Mouse (Mus musculus): ENCODE data around the gene Glmp. TPM values are rescaled to one million over a fixed set of nuclear protein-coding genes. Genes with fewer than 3 reads are reported as not detected.
A peak's percentile ranks its signal among the peaks of the same experiment; 100 is the strongest.
"Not testable (repeated sequence)": the region's sequence is repeated elsewhere in the genome, so short reads cannot be mapped to it uniquely, and the experiment has no call there.

The Glmp gene
- total RNA-seq, 2 experiments from 2014 or later: 67.8 to 84.2 TPM

- peak in 1 of 2 experiments; percentile 58 for DNase-seq
Measured at GRCm38 (mm10) chr3:88335436-88336053, 10.7 kb downstream of the Glmp start.

- DNase-seq: peak; percentile 98
Measured at GRCm38 (mm10) chr3:88336058-88337013, 11.5 kb downstream of the Glmp start, which contains the start of the genes Tmem79 and Smg5. Gene Tmem79, minus strand, starts transcription at chr3:88336148. Gene Smg5, plus strand, starts transcription at chr3:88336260.

GRCm38 (mm10) chr3:88337367-88338020 is 12.7 kb downstream of the Glmp start:
- no peak for DNase-seq

GRCm38 (mm10) chr3:88338316-88338715 is 13.5 kb downstream of the Glmp start:
- no peak for DNase-seq

DNA sequence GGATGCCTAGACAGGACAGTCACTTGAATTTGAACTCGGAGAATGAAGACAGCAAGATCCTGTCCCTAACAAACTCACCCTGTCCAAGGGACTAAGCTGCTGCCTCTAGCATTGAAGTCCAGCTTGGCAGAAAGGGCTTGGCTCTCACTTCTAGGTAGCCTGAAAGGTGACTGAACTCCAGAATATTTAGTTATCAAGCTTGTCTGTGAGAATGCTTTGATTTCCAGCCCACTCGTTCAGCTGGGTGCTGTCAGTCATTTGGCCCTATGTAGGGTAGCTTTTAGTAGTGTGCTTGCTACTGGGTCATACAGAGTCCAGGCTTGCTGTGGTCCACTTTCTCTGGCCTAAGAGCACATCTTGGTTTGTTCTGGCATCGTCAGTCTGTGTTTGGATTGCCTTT is 14.2 kb downstream of the Glmp start:
- no peak for DNase-seq

GRCm38 (mm10) chr3:88350732-88351131 is 25.9 kb downstream of the Glmp start:
- no peak for DNase-seq

- DNase-seq: no peak
Measured at GRCm38 (mm10) chr3:88352907-88353306, 28.1 kb downstream of the Glmp start.

DNA sequence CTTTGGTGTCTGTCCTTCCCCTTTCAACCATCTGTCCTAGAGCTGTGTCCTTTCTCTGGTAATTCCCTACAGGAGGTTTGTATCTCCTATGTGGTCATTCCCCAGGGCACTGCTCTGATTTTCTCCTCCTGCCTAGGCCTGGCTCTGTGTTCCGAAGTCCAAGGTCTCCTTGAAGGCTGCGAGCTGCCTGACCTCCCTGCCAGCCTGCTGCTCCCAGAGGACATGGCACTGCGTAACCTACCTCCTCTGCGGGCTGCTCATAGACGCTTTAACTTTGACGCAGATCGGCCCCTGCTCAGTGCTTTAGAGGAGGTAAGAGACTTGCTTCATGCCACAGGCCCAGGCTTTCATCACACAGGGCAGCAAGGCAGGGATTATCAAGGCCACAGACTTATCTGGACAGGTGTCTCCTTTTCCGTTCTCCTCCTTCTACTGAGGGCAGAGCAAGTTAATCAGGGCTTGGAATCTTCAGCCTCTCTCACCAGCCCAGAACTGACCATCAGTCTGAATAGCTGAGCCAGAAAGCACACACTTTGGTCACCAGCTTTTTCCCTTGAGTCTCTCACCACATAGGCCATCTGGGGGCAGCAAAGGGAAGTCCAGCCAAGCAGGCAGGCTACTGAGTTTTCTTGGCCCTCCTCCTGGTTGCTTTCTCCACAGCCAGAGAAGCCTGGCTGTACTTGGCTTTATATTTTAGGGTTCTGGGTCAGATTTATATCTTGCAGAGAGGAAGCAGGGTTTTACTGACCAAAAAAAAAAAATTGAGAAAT is 29.8 kb downstream of the Glmp start:
- no peak for DNase-seq

- DNase-seq: no peak
Measured at GRCm38 (mm10) chr3:88359584-88359983, 34.8 kb downstream of the Glmp start.

- no peak for DNase-seq
Measured at GRCm38 (mm10) chr3:88359989-88360388, 35.2 kb downstream of the Glmp start.

DNA sequence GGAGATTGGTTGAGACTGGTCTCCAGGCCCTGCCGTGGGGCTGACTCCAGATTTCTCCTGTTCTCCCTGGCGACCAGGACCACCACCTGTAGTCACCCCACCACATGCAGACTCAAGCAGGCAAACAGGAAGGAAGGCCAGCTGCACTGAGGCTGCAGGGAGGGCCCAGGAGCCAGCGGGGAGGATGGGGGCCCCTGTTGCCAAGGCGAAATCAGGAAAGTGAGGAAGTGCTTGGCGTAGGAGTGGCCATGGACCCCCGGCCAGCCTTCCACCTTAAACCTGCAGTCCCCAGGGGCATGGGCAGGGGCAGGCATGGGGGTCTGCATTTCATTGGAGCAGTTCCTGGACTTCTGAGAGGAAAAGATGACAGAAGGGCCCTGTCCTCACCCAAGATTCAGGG is 36.3 kb downstream of the Glmp start:
- DNase-seq: no peak

- no peak for DNase-seq
Measured at GRCm38 (mm10) chr3:88361612-88362313, 36.9 kb downstream of the Glmp start.

- DNase-seq: peak; percentile 25 to 29
Measured at GRCm38 (mm10) chr3:88363700-88364099, 38.9 kb downstream of the Glmp start.

DNA sequence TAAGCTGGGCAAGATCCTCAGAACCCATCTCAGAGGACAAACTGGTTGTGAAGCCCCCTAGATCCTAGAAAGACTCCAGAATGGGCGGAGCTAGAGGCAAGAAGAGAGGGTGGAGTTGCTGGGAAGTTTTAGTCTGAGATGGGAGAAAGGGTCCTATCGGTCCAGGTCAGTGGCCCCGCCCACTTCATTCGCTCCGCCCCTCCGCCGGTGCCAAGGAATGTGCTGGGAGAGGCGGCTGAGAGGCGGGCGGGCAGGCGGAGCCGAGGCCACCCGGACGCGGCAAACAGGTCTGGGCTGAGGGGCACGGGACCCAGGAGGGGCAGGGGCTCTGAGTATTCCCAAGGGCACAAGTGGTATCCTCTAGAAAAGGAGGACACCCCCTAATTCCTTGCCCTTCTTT is 39.5 kb downstream of the Glmp start, which contains the start of gene Paqr6:
Gene Paqr6, plus strand, starts transcription at position 248 of the 400 bp plus-strand sequence.
- DNase-seq: peak; percentile 71 to 82

DNA sequence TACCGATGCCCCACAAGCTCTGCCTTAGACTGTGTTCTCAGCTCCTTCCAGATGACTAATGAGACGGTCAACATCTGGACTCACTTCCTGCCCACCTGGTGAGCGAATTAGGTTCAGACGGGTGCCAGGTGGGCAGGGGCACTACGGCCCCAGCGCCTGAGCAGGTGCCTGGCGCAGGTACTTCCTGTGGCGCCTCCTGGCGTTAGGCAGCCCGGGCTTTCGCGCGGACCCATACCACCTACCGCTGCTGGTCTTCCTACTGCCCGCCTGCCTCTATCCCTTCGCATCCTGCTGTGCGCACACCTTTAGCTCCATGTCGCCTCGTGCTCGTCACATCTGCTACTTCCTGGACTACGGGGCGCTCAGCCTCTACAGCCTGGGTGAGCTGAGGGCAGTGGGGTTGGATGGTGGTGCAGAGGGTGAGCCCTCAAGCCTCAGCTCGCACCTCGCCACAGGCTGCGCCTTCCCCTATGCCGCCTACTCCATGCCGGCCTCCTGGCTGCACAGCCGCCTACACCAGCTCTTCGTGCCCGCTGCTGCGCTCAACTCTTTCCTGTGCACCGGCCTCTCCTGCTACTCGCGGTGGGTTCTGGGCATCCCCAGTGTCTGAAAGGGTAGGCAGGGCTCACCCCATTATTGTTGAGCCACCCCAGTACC is 41.0 kb downstream of the Glmp start:
- no peak for DNase-seq

DNA sequence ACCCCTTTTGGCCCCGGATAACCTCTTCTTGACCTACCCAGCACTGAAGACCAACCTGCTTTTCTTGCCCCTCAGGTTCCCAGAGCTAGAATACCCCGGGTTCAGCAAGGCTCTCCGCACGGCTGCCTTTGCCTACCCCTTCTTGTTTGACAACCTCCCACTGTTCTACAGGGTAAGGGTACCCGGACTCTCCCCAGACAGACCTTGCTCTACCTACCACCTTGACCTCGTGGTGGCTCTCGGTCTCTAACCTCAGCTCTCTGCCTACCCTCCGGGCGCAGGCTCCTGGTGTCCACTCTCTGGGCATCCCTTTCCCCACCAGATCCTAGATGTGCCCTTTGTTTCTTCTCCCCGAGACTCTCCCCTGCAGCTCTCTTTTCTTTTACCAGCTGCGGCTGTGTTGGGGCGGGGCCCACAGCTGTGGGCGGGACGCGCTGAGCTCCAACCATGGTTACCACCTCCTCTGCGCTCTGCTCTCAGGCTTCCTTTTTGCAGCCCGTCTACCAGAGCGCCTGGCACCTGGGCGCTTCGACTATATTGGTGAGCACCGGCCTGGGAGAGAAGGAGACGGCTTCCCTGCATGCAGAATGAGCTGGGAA is 42.1 kb downstream of the Glmp start:
- not testable (repeated sequence) for DNase-seq

DNA sequence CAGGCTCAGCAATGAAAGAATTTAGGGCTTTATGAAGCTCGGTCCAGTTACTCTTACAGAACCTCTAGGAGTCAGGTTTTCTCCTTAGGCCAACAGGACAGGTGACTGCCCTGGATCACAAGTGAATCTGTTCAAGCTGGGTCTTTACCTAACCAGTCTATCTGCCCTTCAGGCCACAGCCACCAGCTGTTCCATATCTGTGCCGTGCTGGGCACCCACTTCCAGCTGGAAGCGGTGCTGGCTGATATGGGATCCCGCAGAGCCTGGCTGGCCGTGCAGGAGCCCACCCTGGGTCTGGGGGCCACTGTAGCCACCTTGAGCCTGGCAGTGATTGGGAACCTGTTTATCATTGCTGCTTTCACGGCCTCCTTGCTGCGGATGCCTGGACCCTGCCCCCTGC is 42.7 kb downstream of the Glmp start:
- not testable (repeated sequence) for DNase-seq

GRCm38 (mm10) chr3:88368511-88368910 is 43.7 kb downstream of the Glmp start:
- not testable (repeated sequence) for DNase-seq

- DNase-seq: not testable (repeated sequence)
Measured at GRCm38 (mm10) chr3:88372643-88373042, 47.8 kb downstream of the Glmp start, which contains the start of gene Bglap3. Gene Bglap3, minus strand, starts transcription at chr3:88372743.
